Mouse (Mus musculus): Measurements from ENCODE around the gene Rpl5.
"Not testable (repeated sequence)": the region's sequence is repeated elsewhere in the genome, so short reads cannot be mapped to it uniquely, and the experiment has no call there.

Gene Rpl5

GRCm38 (mm10) chr5:107901014-107901615 lies 813 bp downstream of the Rpl5 start:
- DNase-seq (ENCODE audit: low read depth, low spot score) = no peak

GRCm38 (mm10) chr5:107904325-107904724 lies 4.0 kb downstream of the Rpl5 start:
- no peak for DNase-seq (ENCODE audit: low read depth, low spot score)

GRCm38 (mm10) chr5:107908514-107909110 lies 8.3 kb downstream of the Rpl5 start:
- DNase-seq (ENCODE audit: low read depth, low spot score) = no peak

- no peak for DNase-seq (ENCODE audit: low read depth, low spot score)
These were observed 9.4 kb downstream of the Rpl5 start for GRCm38 (mm10) chr5:107909668-107910067.

GRCm38 (mm10) chr5:107910084-107910616 lies 9.8 kb downstream of the Rpl5 start:
- DNase-seq (ENCODE audit: low read depth, low spot score) = no peak

- no peak for DNase-seq (ENCODE audit: low read depth, low spot score)
These were observed 10.7 kb downstream of the Rpl5 start for GRCm38 (mm10) chr5:107911012-107911411.

GRCm38 (mm10) chr5:107915280-107915679 lies 15.0 kb downstream of the Rpl5 start:
- no peak for DNase-seq (ENCODE audit: low read depth, low spot score)

GRCm38 (mm10) chr5:107921400-107922252 lies 21.3 kb downstream of the Rpl5 start:
- DNase-seq (ENCODE audit: low read depth, low spot score) = peak; percentile 76

- DNase-seq (ENCODE audit: low read depth, low spot score) = no peak
These were observed 22.5 kb downstream of the Rpl5 start for GRCm38 (mm10) chr5:107922836-107923235.

GRCm38 (mm10) chr5:107924564-107924963 lies 24.3 kb downstream of the Rpl5 start:
- no peak for DNase-seq (ENCODE audit: low read depth, low spot score)

GRCm38 (mm10) chr5:107926550-107927249 lies 26.4 kb downstream of the Rpl5 start:
- no peak for DNase-seq (ENCODE audit: low read depth, low spot score)

GRCm38 (mm10) chr5:107932556-107932955 lies 32.3 kb downstream of the Rpl5 start:
- no peak for DNase-seq (ENCODE audit: low read depth, low spot score)

GRCm38 (mm10) chr5:107933202-107933974 lies 33.1 kb downstream of the Rpl5 start:
- no peak for DNase-seq (ENCODE audit: low read depth, low spot score)

GRCm38 (mm10) chr5:107934770-107935543 lies 34.7 kb downstream of the Rpl5 start:
- DNase-seq (ENCODE audit: low read depth, low spot score) = no peak

- no peak for DNase-seq (ENCODE audit: low read depth, low spot score)
These were observed 36.5 kb downstream of the Rpl5 start for GRCm38 (mm10) chr5:107936625-107937389.

- DNase-seq (ENCODE audit: low read depth, low spot score) = not testable (repeated sequence)
These were observed 38.2 kb downstream of the Rpl5 start for GRCm38 (mm10) chr5:107938483-107938882.

GRCm38 (mm10) chr5:107938886-107939285 lies 38.6 kb downstream of the Rpl5 start:
- DNase-seq (ENCODE audit: low read depth, low spot score) = no peak

GRCm38 (mm10) chr5:107939701-107940100 lies 39.4 kb downstream of the Rpl5 start:
- DNase-seq (ENCODE audit: low read depth, low spot score) = no peak

GRCm38 (mm10) chr5:107941222-107941621 lies 40.9 kb downstream of the Rpl5 start:
- DNase-seq (ENCODE audit: low read depth, low spot score) = no peak

Data from telencephalon, adult 2 months (tissue).